Mouse (Mus musculus) embryonic facial prominence, embryonic 15.5 days (tissue): Measurements from ENCODE around the gene Gabra4. TPM values are rescaled to one million over a fixed set of nuclear protein-coding genes. Genes with fewer than 3 reads are reported as not detected.

Experiments used
- polyA plus RNA-seq: library from polyadenylated mRNA; unstranded; fragments of >200 nt; fragmentation: Nextera tagmentation; extraction: Ambion mirVana; gene quantifications from 2 replicates; pipeline ENCODE4 v1.2.1, GENCODE M21; 2015

The Gabra4 gene
- polyA plus RNA-seq, 1 experiment from 2014 or later, result 6.3 TPM

Other genes starting within 250 kb of the Gabra4 start
- 0.34 TPM in 1 of 2 replicates, not detected in the other for gene Cox7b2, start 110.1 kb downstream of the Gabra4 start, polyA plus RNA-seq
- gene Gabrb1, start 195 bp downstream of the Gabra4 start, polyA plus RNA-seq, result 0.89 and 1.2 TPM in 2 replicates